19 mouse cellular contexts compared by ENCODE assay signal in genomic region chr6:65427065-65427464, GRCm38 (mm10). TPM values are rescaled to one million over a fixed set of nuclear protein-coding genes. Genes with fewer than 3 reads are reported as not detected.
DNase-seq lines count a peak whose midpoint lies in the region; ATAC-seq and TF ChIP-seq lines count a peak whose summit lies in the region.
"Had no signal": no experiment of that assay in that cellular context is flagged by ENCODE, and none has a peak within 500 bp of the region (broad histone marks: within the 10 kb centered on the region; RNA-seq: fewer than 3 reads in every experiment).

No protein-coding gene starts in this region.

- intact Hi-C loops in left cerebral cortex, postnatal 10 days (cut with DNase I) = no loop called here
- intact Hi-C loops in left cerebral cortex, adult 2 months (cut with DNase I) = no loop called here

- no peak overlapping the region for H3K9ac ChIP-seq in stomach, embryonic 14.5 days (replicated peaks; ENCODE audit: low read depth, low read length)
- no peak overlapping the region for H3K9ac ChIP-seq in stomach, postnatal 0 days (ENCODE audit: low read length)
- no peak overlapping the region for H3K9ac ChIP-seq in kidney, embryonic 16.5 days (replicated peaks; ENCODE audit: low read length)
- H3K9ac ChIP-seq: liver, embryonic 13.5 days; midbrain, embryonic 12.5 days; neural tube, embryonic 13.5 days; stomach, embryonic 15.5 days had no signal

- peak; percentile 39 to 50 for DNase-seq in cerebellum, postnatal 10 days
- DNase-seq in cerebellum, adult 11-12 months = no peak
- DNase-seq in left cerebral cortex, postnatal 10 days (ENCODE audit: extremely low spot score in 1 of 2, low spot score in 2 of 2) = peak; percentile 8 to 33
- DNase-seq in left cerebral cortex, adult 2 months (ENCODE audit: extremely low spot score in 1 of 2, low spot score in 2 of 2) = no peak
- no peak for DNase-seq in stomach, postnatal 0 days (ENCODE audit: low spot score)
- DNase-seq in spleen, postnatal 14 days (ENCODE audit: low spot score in 2 of 2) = no peak
- DNase-seq: gastrocnemius, postnatal 14 days; heart, postnatal 4 days; kidney, adult 9 months; liver, embryonic 13.5 days; thymus, postnatal 36 days had no signal

- no peaks in the 10 kb centered on the region for H3K9me3 ChIP-seq in stomach, embryonic 14.5 days (ENCODE audit: control insufficient read depth, low read depth, low read length)
- no peaks in the 10 kb centered on the region for H3K9me3 ChIP-seq in stomach, postnatal 0 days (ENCODE audit: control insufficient read depth, low read length)
- no peaks in the 10 kb centered on the region for H3K9me3 ChIP-seq in kidney, embryonic 16.5 days (ENCODE audit: low read length)
- H3K9me3 ChIP-seq: limb, embryonic 10.5 days; liver, embryonic 13.5 days; midbrain, embryonic 12.5 days; neural tube, embryonic 13.5 days; stomach, embryonic 15.5 days had no signal

- H3K36me3 ChIP-seq in stomach, embryonic 14.5 days (ENCODE audit: control insufficient read depth, insufficient read depth, low read length) = no peaks in the 10 kb centered on the region
- no peaks in the 10 kb centered on the region for H3K36me3 ChIP-seq in stomach, postnatal 0 days (ENCODE audit: control insufficient read depth, insufficient read depth, low read length)
- no peaks in the 10 kb centered on the region for H3K36me3 ChIP-seq in kidney, embryonic 16.5 days (ENCODE audit: insufficient read depth, low read length)
- H3K36me3 ChIP-seq: limb, embryonic 10.5 days; liver, embryonic 13.5 days; midbrain, embryonic 12.5 days; neural tube, embryonic 13.5 days; stomach, embryonic 15.5 days had no signal

- no peak overlapping the region for H3K27ac ChIP-seq in left cerebral cortex, adult 2 months
- H3K27ac ChIP-seq in stomach, embryonic 14.5 days (ENCODE audit: low read length) = no peak overlapping the region
- H3K27ac ChIP-seq in stomach, postnatal 0 days (replicated peaks) = no peak overlapping the region
- H3K27ac ChIP-seq in kidney, embryonic 16.5 days (ENCODE audit: low read length) = no peak overlapping the region
- H3K27ac ChIP-seq: layer of hippocampus, adult 2 months; limb, embryonic 10.5 days; liver, embryonic 13.5 days; midbrain, embryonic 12.5 days; neural tube, embryonic 13.5 days; stomach, embryonic 15.5 days had no signal

- no peak for TF ChIP-seq EP300 in stomach, postnatal 0 days (optimal IDR thresholded peaks at IDR 0.05)

- H3K27me3 ChIP-seq in stomach, embryonic 14.5 days (ENCODE audit: control insufficient read depth, insufficient read depth, low read length) = no peaks in the 10 kb centered on the region
- H3K27me3 ChIP-seq in stomach, postnatal 0 days (ENCODE audit: control insufficient read depth, insufficient read depth, low read length) = no peaks in the 10 kb centered on the region
- no peaks in the 10 kb centered on the region for H3K27me3 ChIP-seq in kidney, embryonic 16.5 days (ENCODE audit: insufficient read depth, low read length)
- H3K27me3 ChIP-seq: liver, embryonic 13.5 days; midbrain, embryonic 12.5 days; neural tube, embryonic 13.5 days; stomach, embryonic 15.5 days had no signal

- H3K4me1 ChIP-seq in stomach, embryonic 14.5 days (ENCODE audit: control insufficient read depth, insufficient read depth, low read length) = no peaks in the 10 kb centered on the region
- H3K4me1 ChIP-seq in stomach, postnatal 0 days (replicated peaks; ENCODE audit: control insufficient read depth, insufficient read depth) = no peaks in the 10 kb centered on the region
- no peaks in the 10 kb centered on the region for H3K4me1 ChIP-seq in kidney, embryonic 16.5 days (ENCODE audit: insufficient read depth, low read length)
- H3K4me1 ChIP-seq: limb, embryonic 10.5 days; liver, embryonic 13.5 days; midbrain, embryonic 12.5 days; neural tube, embryonic 13.5 days; stomach, embryonic 15.5 days had no signal

- 0 out of 2 replicates have a peak, but pooled peaks have one; percentile 28 for ATAC-seq in stomach, embryonic 14.5 days (ENCODE audit: insufficient number of reproducible peaks, insufficient read depth, low FRiP score, low read depth)
- ATAC-seq in stomach, postnatal 0 days (ENCODE audit: low FRiP score, low TSS enrichment) = no peak
- no peak for ATAC-seq in kidney, embryonic 16.5 days (ENCODE audit: low FRiP score, low TSS enrichment)
- ATAC-seq: lung, postnatal 0 days had no signal

- no peak overlapping the region for H3K4me2 ChIP-seq in stomach, embryonic 14.5 days (replicated peaks; ENCODE audit: low read depth, low read length)
- H3K4me2 ChIP-seq in stomach, postnatal 0 days (replicated peaks; ENCODE audit: low read depth) = no peak overlapping the region
- no peak overlapping the region for H3K4me2 ChIP-seq in kidney, embryonic 16.5 days (replicated peaks; ENCODE audit: low read depth, low read length)
- H3K4me2 ChIP-seq: liver, embryonic 13.5 days; midbrain, embryonic 12.5 days; neural tube, embryonic 13.5 days; stomach, embryonic 15.5 days had no signal

- 70% methylated on average over 8 of the region's 8 CpGs for WGBS in stomach, embryonic 14.5 days
- WGBS in stomach, postnatal 0 days = 66% methylated on average over 8 of the region's 8 CpGs
- 79% methylated on average over 8 of the region's 8 CpGs for WGBS in kidney, embryonic 16.5 days

- H3K4me3 ChIP-seq in left cerebral cortex, adult 2 months = no peak overlapping the region
- no peak overlapping the region for H3K4me3 ChIP-seq in stomach, embryonic 14.5 days (ENCODE audit: low read depth, low read length)
- no peak overlapping the region for H3K4me3 ChIP-seq in stomach, postnatal 0 days (ENCODE audit: low read depth, low read length)
- H3K4me3 ChIP-seq in kidney, embryonic 16.5 days (ENCODE audit: low read length) = no peak overlapping the region
- H3K4me3 ChIP-seq: layer of hippocampus, adult 2 months; limb, embryonic 10.5 days; liver, embryonic 13.5 days; midbrain, embryonic 12.5 days; neural tube, embryonic 13.5 days; stomach, embryonic 15.5 days had no signal

- TF ChIP-seq CTCF in left cerebral cortex, adult 2 months (IDR thresholded peaks at IDR 0.05) = no peak
- TF ChIP-seq CTCF in stomach, postnatal 0 days (IDR thresholded peaks at IDR 0.05; ENCODE audit: low read depth) = no peak

RNA-seq across cellular contexts. Expression of gene C130060K24Rik, which starts 46.2 kb away (rescaled TPM):
- total RNA-seq in left cerebral cortex, postnatal 10 days (2021) = under 1 TPM; 0.14 to 0.69 TPM
- under 1 TPM in 1 of 2 experiments, not detected in 1; 0.65 TPM for total RNA-seq in left cerebral cortex, adult 2 months (2021)
- polyA plus RNA-seq in stomach, embryonic 14.5 days (2014; fragmentation: Nextera tagmentation; extraction: Ambion mirVana) = 0.41 and 0.42 TPM in 2 replicates
- 0.11 and 0.24 TPM in 2 replicates for polyA plus RNA-seq in stomach, postnatal 0 days (2015; fragmentation: Nextera tagmentation; extraction: Ambion mirVana)
- polyA plus RNA-seq in kidney, embryonic 16.5 days (2015; fragmentation: Nextera tagmentation; extraction: Ambion mirVana) = 0.26 and 0.90 TPM in 2 replicates
- total RNA-seq: gastrocnemius, postnatal 14 days; heart, postnatal 4 days had no signal
- polyA plus RNA-seq: liver, embryonic 13.5 days; lung, postnatal 0 days had no signal

Comparison
In these comparisons a context has a peak if more than half of its experiments do, and no peak if none do; other contexts are left out.
1. DNase-seq: peak in cerebellum, postnatal 10 days (2 of 2) and left cerebral cortex, postnatal 10 days (2 of 2); none in cerebellum, adult 11-12 months (single experiment), left cerebral cortex, adult 2 months (0 of 2), stomach, postnatal 0 days (single experiment) and spleen, postnatal 14 days (0 of 2).